Mouse (Mus musculus) CD8-positive naive resting alpha-beta T cell, adult 2 months (primary cell): ENCODE measurements around the gene Eif3j1.
"Not testable (repeated sequence)": the region's sequence is repeated elsewhere in the genome, so short reads cannot be mapped to it uniquely, and the experiment has no call there.

Experiments used
- DNase-seq, 2 experiments: peaks; one replicate each; pipeline ENCODE4 v3.0.0; 2022; ENCODE audit warnings: low read depth in 2 of 2, low spot score in 2 of 2

The Eif3j1 gene

DNA sequence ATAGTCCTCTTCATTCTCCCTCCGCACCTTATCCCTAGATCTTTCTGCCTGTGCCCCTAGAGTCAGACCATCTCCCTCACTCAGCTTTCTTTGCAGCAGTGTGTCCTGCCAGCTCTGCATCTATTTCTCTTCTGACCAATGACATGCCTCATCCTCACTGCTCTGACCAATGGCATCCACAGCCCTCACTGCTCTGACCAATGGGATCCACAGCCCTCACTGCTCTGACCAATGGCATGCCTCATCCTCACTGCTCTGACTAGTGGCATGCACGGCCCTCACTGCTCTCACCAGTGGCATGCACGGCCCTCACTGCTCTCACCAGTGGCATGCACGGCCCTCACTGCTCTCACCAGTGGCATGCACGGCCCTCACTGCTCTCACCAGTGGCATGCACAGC is 69.3 kb downstream of the Eif3j1 start:
- not testable (repeated sequence) for DNase-seq

DNA sequence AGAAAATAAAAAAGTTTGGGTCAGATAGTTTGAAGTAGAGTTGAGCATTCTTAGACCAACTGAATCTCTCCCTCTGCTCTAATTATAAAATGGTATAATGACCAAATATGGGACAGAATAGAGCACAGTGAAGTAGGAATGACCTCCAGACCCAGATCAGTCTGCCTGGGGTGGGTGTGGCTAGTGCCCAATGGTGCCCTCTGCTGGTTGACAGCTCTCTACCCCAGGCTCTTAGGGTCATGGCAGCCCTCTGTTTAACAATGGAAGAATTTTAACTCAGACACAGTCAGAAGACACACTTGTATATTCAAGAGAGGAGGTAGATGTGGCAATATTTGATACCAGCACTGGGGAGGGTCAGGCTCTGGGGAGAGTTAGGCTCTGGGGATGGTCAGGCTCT is 73.7 kb downstream of the Eif3j1 start:
- peak; percentile 21 to 37 for DNase-seq
